ENCODE assay signal across 14 mouse cellular contexts in the genomic region with DNA sequence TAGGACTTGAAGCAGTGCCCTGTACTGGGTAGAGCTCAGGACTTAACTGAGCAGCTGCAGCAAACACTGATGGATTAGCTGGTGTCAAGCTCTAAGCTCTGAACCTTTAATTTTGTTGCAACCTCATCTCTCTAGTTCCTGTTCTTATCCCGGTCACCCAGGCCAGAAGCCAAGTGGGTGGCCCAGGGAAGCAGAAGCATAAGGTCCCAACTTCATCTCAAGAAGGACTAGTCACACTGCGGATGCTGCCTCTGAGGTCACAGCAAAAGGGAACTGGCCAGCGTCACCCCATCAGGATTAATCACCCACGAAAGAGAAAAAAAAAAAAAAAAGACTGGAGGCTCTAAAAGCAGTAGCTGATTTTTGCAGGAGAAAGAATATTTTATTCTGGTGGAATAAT. TPM values are rescaled to one million over a fixed set of nuclear protein-coding genes. Genes with fewer than 3 reads are reported as not detected.
DNase-seq lines count a peak whose midpoint lies in the region; TF ChIP-seq lines count a peak whose summit lies in the region.
"Had no signal": no experiment of that assay in that cellular context is flagged by ENCODE, and none has a peak within 500 bp of the region (broad histone marks: within the 10 kb centered on the region; RNA-seq: fewer than 3 reads in every experiment).

No protein-coding gene starts in this region.

- peaks cover 3% of the 10 kb centered on the region; the same call in 1 of the 2 replicates for H3K9me3 ChIP-seq in midbrain, embryonic 10.5 days (replicated peaks)
- H3K9me3 ChIP-seq: limb, embryonic 13.5 days had no signal

- TF ChIP-seq CTCF in bone marrow macrophage, adult 2 months (IDR thresholded peaks at IDR 0.05; ENCODE audit: low read depth, low read length) = no peak

- no peak overlapping the region for H3K4me3 ChIP-seq in bone marrow macrophage, adult 2 months (ENCODE audit: insufficient read depth, low read length)
- no peak overlapping the region for H3K4me3 ChIP-seq in midbrain, embryonic 10.5 days
- H3K4me3 ChIP-seq: limb, embryonic 13.5 days had no signal

- H3K36me3 ChIP-seq in midbrain, embryonic 10.5 days = no peaks in the 10 kb centered on the region
- H3K36me3 ChIP-seq: limb, embryonic 13.5 days had no signal

- H3K27ac ChIP-seq in bone marrow macrophage, adult 2 months (ENCODE audit: insufficient read depth, low read depth, low read length) = peak overlapping the region; percentile 40
- no peak overlapping the region for H3K27ac ChIP-seq in midbrain, embryonic 10.5 days (replicated peaks)
- H3K27ac ChIP-seq: limb, embryonic 13.5 days; stomach, postnatal 0 days had no signal

- TF ChIP-seq POLR2A in bone marrow macrophage, adult 2 months (IDR thresholded peaks at IDR 0.05; ENCODE audit: borderline replicate concordance, low read depth, low read length) = no peak

- DNase-seq in lung, postnatal 10 days = peak; percentile 60
- no peak for DNase-seq in lung, postnatal 36 days
- DNase-seq in heart, postnatal 25 days (ENCODE audit: low spot score) = peak; percentile 41
- peak; percentile 41 for DNase-seq in skeletal muscle tissue, adult 2 months (ENCODE audit: low read depth, low spot score)
- DNase-seq in midbrain, embryonic 10.5 days (ENCODE audit: low spot score) = no peak
- DNase-seq in layer of hippocampus, adult 8-10 months (ENCODE audit: low spot score in 2 of 2) = no peak
- DNase-seq: cerebellum, adult 18-20 months; layer of hippocampus, postnatal 36 days; liver, postnatal 0 days; midbrain, embryonic 14.5 days; thymus, postnatal 4 days had no signal

- H3K4me1 ChIP-seq in bone marrow macrophage, adult 2 months (ENCODE audit: control insufficient read depth, insufficient read depth, low read length) = peaks cover 26% of the 10 kb centered on the region
- peaks cover 47% of the 10 kb centered on the region for H3K4me1 ChIP-seq in midbrain, embryonic 10.5 days

- intact Hi-C loops in heart, postnatal 25 days (cut with DNase I) = no loop called here

- WGBS in midbrain, embryonic 10.5 days = 53% methylated on average over 4 of the region's 4 CpGs

- peaks cover 78% of the 10 kb centered on the region for H3K27me3 ChIP-seq in midbrain, embryonic 10.5 days (ENCODE audit: low read depth, poor library complexity, severe bottlenecking)
- H3K27me3 ChIP-seq: limb, embryonic 13.5 days had no signal

RNA-seq across cellular contexts. Expression of a gene that starts 14.5 kb away (rescaled TPM):
- polyA plus RNA-seq in bone marrow macrophage, adult 2 months (2012; ENCODE audit: insufficient read depth, insufficient read length, missing spikeins) = 8.4 and 12.9 TPM in 2 replicates
- 10 to 100 TPM; 33.5 to 39.9 TPM for total RNA-seq in heart, postnatal 25 days (2021)
- polyA plus RNA-seq in midbrain, embryonic 10.5 days (2016; fragmentation: Nextera tagmentation; extraction: Ambion mirVana) = 6.3 and 6.5 TPM in 2 replicates
- 1 to 10 TPM; 7.9 to 9.2 (median 8.3) TPM for total RNA-seq in layer of hippocampus, adult 8-10 months (2022)

Comparison
In these comparisons a context has a peak if more than half of its experiments do, and no peak if none do; other contexts are left out.
1. DNase-seq: peak in lung, postnatal 10 days (single experiment), heart, postnatal 25 days (single experiment) and skeletal muscle tissue, adult 2 months (single experiment); none in lung, postnatal 36 days (single experiment), midbrain, embryonic 10.5 days (single experiment) and layer of hippocampus, adult 8-10 months (0 of 2).